Mouse (Mus musculus) pancreas, adult 10 weeks (tissue): ENCODE results near the gene Tex13b. TPM values are rescaled to one million over a fixed set of nuclear protein-coding genes. Genes with fewer than 3 reads are reported as not detected.

Experiments
- polyA plus RNA-seq: library from polyadenylated mRNA; stranded (reverse); fragments of 350-450 nt; fragmentation: Illumina TruSeq; extraction: RNeasy Lipid Tissue Mini Kit (QIAGEN cat#74804); gene quantifications from one replicate; pipeline ENCODE4 v1.2.3, GENCODE M21; 2015; ENCODE audit warnings: low read depth, low replicate concordance; ENCODE audit not compliant: insufficient read depth

Tex13b gene
- polyA plus RNA-seq: not detected

DNA sequence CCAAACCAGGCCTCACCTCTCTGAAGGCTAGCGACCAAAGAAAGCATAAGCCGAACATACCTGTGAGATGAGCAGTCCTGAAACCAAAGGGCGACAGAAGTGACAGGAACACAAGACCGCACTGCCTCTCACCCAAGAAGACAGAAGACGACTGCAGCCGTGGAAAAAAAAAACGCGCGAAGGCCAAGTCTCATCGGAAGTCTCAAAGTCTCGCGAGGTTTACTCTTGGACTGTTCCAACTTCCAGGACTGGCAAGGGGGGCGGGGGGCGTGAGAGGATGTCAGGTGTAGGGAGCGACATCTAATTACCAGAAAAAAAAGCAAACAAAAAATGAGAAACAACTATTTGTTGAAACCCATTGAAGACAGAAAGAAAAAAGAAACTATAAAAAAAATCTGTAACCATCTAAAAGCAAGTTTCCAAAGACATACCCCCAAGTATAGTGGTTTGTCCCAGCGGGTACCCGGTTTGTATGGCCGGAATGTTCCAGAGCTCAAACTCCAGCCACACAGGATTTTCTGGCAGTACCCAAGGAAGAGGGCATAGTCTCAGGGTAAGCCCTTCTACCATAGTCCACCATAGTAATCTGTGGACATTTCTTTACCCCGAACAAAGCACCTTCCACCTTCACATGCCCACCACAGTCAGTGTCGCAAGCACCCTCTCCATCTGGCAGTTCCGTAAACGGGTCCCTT lies at the start of gene Tex13b:
TSS of gene Tex13b (minus strand) at position 122 of the 695 bp plus-strand sequence.

Other genes with a start within 250 kb of the Tex13b start
- 38.7 TPM for gene Tsc22d3, start 212.8 kb downstream of the Tex13b start, polyA plus RNA-seq
- 3.0 TPM for gene Mid2, start 148.8 kb downstream of the Tex13b start, polyA plus RNA-seq
- not detected for gene Vsig1, start 94.2 kb upstream of the Tex13b start, polyA plus RNA-seq
- 4.0 TPM for gene Psmd10, start 143.3 kb upstream of the Tex13b start, polyA plus RNA-seq
- gene Atg4a, start 143.5 kb upstream of the Tex13b start, polyA plus RNA-seq: 3.4 TPM